Mouse (Mus musculus) neural tube, embryonic 11.5 days (tissue): ENCODE results near the gene Kcnmb4. TPM values are rescaled to one million over a fixed set of nuclear protein-coding genes. Genes with fewer than 3 reads are reported as not detected.

Source experiments
- ATAC-seq: fragments of 200-750 bp; cut with Nextera tagmentation; 2 replicates; pipeline ENCODE4 v1.8.0; 2017; ENCODE audit warnings: moderate number of reproducible peaks, mild to moderate bottlenecking, moderate TSS enrichment, moderate library complexity; ENCODE audit not compliant: insufficient read depth, low FRiP score, low TSS enrichment
- DNase-seq: peaks from one replicate; pipeline ENCODE4 v3.0.0-alpha.2; 2015; ENCODE audit warnings: low spot score
- H3K27ac ChIP-seq: fragments of 300-500 bp; sonication (generic); 2 replicates; pipeline ENCODE4 v1.5.1; 2014; ENCODE audit warnings: low read depth, mild to moderate bottlenecking, low read length
- H3K27me3 ChIP-seq: fragments of 300-500 bp; sonication (generic); 2 replicates; pipeline ENCODE4 v1.6.1; 2014; ENCODE audit warnings: mild to moderate bottlenecking, low read length, mixed read lengths; ENCODE audit not compliant: control insufficient read depth, insufficient read depth
- H3K36me3 ChIP-seq: fragments of 300-500 bp; sonication (generic); 2 replicates; pipeline ENCODE4 v1.6.1; 2014; ENCODE audit warnings: mild to moderate bottlenecking, low read length, moderate library complexity, mixed read lengths; ENCODE audit not compliant: control insufficient read depth, insufficient read depth
- H3K4me1 ChIP-seq: fragments of 300-500 bp; sonication (generic); 2 replicates; pipeline ENCODE4 v1.6.1; 2014; ENCODE audit warnings: low read length, mixed read lengths; ENCODE audit not compliant: control insufficient read depth, insufficient read depth
- H3K4me2 ChIP-seq: fragments of 300-500 bp; sonication (generic); 2 replicates; pipeline ENCODE4 v1.6.1; 2014; ENCODE audit warnings: low read depth, mild to moderate bottlenecking, moderate library complexity
- H3K4me3 ChIP-seq: fragments of 300-500 bp; sonication (generic); 2 replicates; pipeline ENCODE4 v1.5.1; 2014; ENCODE audit warnings: low read depth, low read length
- H3K9ac ChIP-seq: fragments of 300-500 bp; sonication (generic); 2 replicates; pipeline ENCODE4 v1.6.1; 2014; ENCODE audit warnings: mild to moderate bottlenecking, low read length
- H3K9me3 ChIP-seq: fragments of 300-500 bp; sonication (generic); 2 replicates; pipeline ENCODE4 v1.6.1; 2016; ENCODE audit warnings: low read length; ENCODE audit not compliant: control insufficient read depth
- WGBS: fragments of 180-500 bp; shearing (Covaris S2); extraction: QIAGEN DNeasy Blood & Tissue Kit; methylation state at CpG from one replicate; pipeline ENCODE4 v1.1.7; 2014; 5-methylcytosine and 5-hydroxymethylcytosine counted together
- polyA plus RNA-seq: library from polyadenylated mRNA; unstranded; fragments of >200 nt; fragmentation: Nextera tagmentation; extraction: Ambion mirVana; gene quantifications from 2 replicates; pipeline ENCODE4 v1.2.1, GENCODE M21; 2014

Gene Kcnmb4
- polyA plus RNA-seq, 1 experiment from 2014 or later, result 14.1 TPM

DNA sequence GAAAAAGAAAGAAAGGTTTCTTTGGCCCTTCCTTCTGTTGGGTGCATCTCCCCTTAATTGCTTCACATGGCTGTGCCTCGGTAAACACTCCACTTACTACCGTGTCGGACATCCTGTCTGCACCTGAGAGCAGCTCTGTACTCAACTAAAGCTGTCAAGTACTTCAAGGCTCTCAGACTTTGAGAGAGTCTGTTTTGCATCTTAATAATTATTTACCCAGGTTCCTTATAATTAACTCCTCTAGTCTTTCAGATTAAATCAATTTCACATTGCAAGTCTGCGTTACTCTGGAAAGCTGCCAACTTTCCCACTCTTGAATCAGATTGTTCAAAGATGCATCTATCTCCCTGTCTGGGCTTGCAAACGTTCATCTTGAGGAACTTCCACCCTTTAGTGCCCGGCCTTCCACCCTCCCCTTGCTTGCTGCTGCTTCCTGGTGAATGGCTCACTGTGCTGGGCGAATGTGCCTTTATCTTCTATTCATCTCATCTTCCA is 87.2 kb downstream of the Kcnmb4 start:
- Histone ChIP-seq H3K4me2 (no peak overlapping the region), H3K4me1 (peaks cover 3% of the 10 kb centered on the region), H3K9me3 (no peaks in the 10 kb centered on the region), H3K27ac (no peak overlapping the region), H3K4me3 (no peak overlapping the region), H3K27me3 (no peaks in the 10 kb centered on the region), H3K9ac (no peak overlapping the region), H3K36me3 (no peaks in the 10 kb centered on the region)
- no peak for ATAC-seq
- WGBS, result 57% methylated on average over 7 of the region's 7 CpGs
- no peak for DNase-seq

DNA sequence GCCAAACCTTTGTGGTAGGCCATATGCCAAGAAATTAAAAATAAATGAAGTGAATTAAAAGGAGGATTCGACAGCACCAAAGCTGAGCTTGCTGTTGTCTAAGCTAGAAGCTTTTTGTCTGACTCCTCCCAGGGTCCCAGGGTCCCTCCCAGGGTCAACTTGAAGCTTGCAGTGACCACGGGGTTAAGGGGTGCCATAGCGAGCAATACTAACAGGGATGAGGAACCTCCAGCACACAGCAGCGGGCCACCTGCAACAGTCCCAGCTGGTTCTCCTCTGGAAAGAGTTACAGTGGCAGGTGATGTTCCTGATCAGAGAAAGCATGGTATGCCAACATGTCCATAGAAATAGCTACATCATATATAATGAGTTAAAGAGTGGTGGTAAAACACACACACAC is 89.3 kb downstream of the Kcnmb4 start:
- no peak overlapping the region for H3K27ac ChIP-seq
- 76% methylated on average over 4 of the region's 4 CpGs for WGBS
- H3K4me3 ChIP-seq, result no peak overlapping the region
- H3K27me3 ChIP-seq, result no peaks in the 10 kb centered on the region
- H3K4me2 ChIP-seq, result no peak overlapping the region
- H3K9me3 ChIP-seq, result no peaks in the 10 kb centered on the region
- no peak overlapping the region for H3K9ac ChIP-seq
- H3K36me3 ChIP-seq, result no peaks in the 10 kb centered on the region
- DNase-seq (no peak), ATAC-seq (no peak)
- H3K4me1 ChIP-seq, result peaks cover 3% of the 10 kb centered on the region

DNA sequence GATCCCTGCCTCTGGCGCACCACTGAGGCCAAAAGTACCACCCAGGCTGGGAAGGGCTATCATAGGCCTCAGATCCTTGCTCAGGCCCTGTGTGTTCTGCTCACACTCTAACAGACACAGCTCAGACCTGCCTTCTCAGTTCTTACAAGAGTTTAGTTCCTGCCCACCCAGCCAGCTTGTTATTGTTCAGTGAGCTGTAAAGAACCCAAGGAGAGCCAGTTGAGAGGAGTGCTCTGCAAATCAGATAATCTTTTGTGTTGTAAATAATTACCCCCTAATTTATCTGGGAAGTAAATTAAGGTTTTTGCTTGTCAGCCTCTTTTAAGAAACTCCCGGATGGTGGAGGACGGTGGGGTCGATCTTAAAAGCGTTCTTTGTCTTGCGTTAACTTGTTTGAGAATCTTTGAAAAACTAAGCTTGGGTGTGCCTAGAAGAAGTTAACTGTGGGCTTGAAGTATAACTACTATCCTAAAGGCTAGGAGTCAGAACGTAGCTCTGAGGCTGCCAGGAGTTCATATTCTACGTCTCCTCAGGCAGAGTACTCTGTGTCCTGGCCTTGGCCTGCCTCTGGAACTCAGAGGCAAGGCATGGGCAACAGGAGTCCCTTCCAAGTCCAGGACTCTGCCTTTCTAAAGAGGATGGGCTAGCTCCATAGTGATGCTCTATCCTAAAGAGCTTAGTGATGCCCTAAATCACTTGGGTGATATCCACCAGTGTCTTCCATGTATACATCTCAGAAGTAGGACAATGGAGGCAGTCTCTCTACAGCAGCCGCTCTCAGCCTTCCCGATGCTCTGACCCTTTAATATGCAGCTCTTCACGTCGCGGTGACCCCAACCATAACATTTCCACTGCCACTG is 90.6 kb downstream of the Kcnmb4 start:
- DNase-seq (no peak), ATAC-seq (peak; percentile 76)
- Histone ChIP-seq H3K9me3 (no peaks in the 10 kb centered on the region), H3K4me2 (no peak overlapping the region), H3K9ac (no peak overlapping the region), H3K4me1 (peaks cover 3% of the 10 kb centered on the region; the same call in 1 of the 2 replicates), H3K36me3 (no peaks in the 10 kb centered on the region), H3K27me3 (no peaks in the 10 kb centered on the region), H3K4me3 (no peak overlapping the region), H3K27ac (no peak overlapping the region)
- WGBS, result 44% methylated on average over 13 of the region's 13 CpGs

DNA sequence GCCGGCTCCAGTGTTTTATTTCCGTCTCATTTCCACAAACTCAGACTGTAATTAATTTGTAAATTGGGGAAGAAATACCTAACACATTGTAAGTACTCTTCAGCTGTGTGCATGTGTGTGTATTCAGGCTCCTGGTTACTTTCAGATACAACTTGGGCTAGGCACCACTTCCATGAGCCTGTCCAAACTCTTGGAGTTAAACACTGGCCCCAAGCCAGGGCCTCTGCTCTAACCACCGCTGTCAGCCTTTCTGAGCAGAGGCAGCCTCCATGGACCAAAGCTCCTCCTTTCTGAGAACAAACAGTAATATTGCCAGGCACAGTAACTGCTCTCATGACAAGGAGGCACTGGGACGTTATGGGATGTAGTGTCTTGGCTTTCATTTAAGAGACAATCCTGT is 96.8 kb downstream of the Kcnmb4 start:
- H3K27me3 ChIP-seq, result no peaks in the 10 kb centered on the region
- no peaks in the 10 kb centered on the region for H3K4me1 ChIP-seq
- 84% methylated on average over 4 of the region's 4 CpGs for WGBS
- ATAC-seq, result no peak
- H3K9ac ChIP-seq, result no peak overlapping the region
- H3K9me3 ChIP-seq, result no peaks in the 10 kb centered on the region
- no peak overlapping the region for H3K4me2 ChIP-seq
- no peak overlapping the region for H3K4me3 ChIP-seq
- DNase-seq, result no peak
- no peak overlapping the region for H3K27ac ChIP-seq
- H3K36me3 ChIP-seq, result no peaks in the 10 kb centered on the region

DNA sequence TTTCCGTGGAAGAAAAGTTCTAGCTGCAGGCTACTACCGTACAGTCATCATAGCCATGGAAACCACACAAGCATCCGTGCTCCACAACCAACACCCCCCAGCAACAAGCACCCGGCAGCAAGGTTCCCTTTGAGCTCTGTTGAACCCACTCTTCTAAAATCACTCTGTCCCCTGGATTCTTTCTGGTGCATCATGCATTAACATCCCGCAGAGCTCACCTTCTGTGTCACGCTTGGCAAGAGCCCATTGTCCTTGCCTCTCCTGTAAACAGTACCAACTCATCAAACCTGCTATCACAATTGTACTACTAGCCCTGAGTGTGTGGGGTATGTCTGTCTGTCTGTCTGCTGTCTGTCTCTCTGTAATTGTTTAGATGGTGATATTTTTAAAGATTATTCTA is 99.6 kb downstream of the Kcnmb4 start:
- WGBS, result 91% methylated on average over 6 of the region's 6 CpGs
- no peak for DNase-seq
- Histone ChIP-seq H3K36me3 (no peaks in the 10 kb centered on the region), H3K4me1 (peaks cover 6% of the 10 kb centered on the region; the same call in 1 of the 2 replicates), H3K9me3 (no peaks in the 10 kb centered on the region), H3K27ac (no peak overlapping the region), H3K4me2 (no peak overlapping the region), H3K4me3 (no peak overlapping the region), H3K9ac (no peak overlapping the region), H3K27me3 (no peaks in the 10 kb centered on the region)
- ATAC-seq, result no peak

DNA sequence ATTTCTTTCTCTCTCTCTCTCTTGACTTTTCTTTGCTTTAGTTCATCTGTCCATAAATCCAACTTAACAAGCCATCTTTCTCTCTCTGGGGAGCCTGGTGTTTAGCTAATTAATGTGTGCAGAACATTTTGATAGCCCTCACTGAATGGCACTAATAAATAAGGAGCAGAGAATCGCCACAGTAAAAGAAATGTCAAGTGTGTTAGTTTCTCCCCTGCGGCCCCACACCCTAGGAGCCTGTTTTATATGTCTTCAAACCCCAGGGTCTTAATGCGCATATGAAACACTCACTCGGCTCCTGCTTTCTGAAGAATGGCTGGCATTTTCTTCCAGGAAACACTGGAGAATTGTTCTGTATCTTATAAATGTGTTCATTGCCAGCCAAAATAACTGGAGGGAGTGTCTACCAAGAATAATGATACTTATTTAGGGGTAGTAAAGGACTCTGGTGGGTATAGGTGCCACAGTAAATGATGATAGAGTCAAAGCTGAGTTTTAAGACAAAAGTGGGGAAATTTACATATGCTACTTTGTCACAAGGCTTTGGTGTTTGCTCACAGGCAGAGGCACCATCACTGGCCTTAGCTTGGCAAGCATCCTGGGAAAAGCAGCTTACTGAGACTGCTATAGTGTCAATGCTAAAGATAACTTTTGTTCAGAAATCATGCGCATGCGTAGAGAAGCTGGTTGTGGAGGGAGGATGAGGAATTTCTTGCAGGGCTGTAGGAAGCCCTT is 102.5 kb downstream of the Kcnmb4 start:
- Histone ChIP-seq H3K4me1 (peaks cover 6% of the 10 kb centered on the region; the same call in 1 of the 2 replicates), H3K4me3 (no peak overlapping the region), H3K36me3 (no peaks in the 10 kb centered on the region), H3K27ac (no peak overlapping the region), H3K4me2 (no peak overlapping the region), H3K9me3 (no peaks in the 10 kb centered on the region), H3K27me3 (no peaks in the 10 kb centered on the region), H3K9ac (no peak overlapping the region)
- ATAC-seq (peak; percentile 85), DNase-seq (peak; percentile 52)
- WGBS, result 21% methylated on average over 6 of the region's 6 CpGs

Other genes with a start within 250 kb of the Kcnmb4 start
- gene Ptprb, start 198.4 kb downstream of the Kcnmb4 start, polyA plus RNA-seq, result 2.4 and 2.9 TPM in 2 replicates
- gene Cnot2, start 107.6 kb upstream of the Kcnmb4 start, polyA plus RNA-seq, result 135 and 141 TPM in 2 replicates